Mouse (Mus musculus) lung, adult 2 months (tissue): ENCODE data around the gene Dact2.

Experiments
- CTCF ChIP-seq: fragments of 200-500 bp; IDR thresholded peaks from 2 replicates; pipeline ENCODE4 v1.5.1; 2011; ENCODE audit warnings: mild to moderate bottlenecking, low read length, control low read depth; ENCODE audit not compliant: insufficient read depth
- POLR2A ChIP-seq: fragments of 200-500 bp; IDR thresholded peaks from 2 replicates; pipeline ENCODE4 v1.6.1; 2011; ENCODE audit warnings: low read depth, mild to moderate bottlenecking, control low read depth, low read length, borderline replicate concordance; ENCODE audit errors: extremely low read depth

GRCm38 (mm10) chr17:14227601-14228000 is 23.5 kb upstream of the Dact2 start:
- TF ChIP-seq CTCF, result no peak
- TF ChIP-seq POLR2A, result no peak
